Mouse (Mus musculus): ENCODE results near the gene Ptger1. TPM values are rescaled to one million over a fixed set of nuclear protein-coding genes. Genes with fewer than 3 reads are reported as not detected.

Gene Ptger1
- total RNA-seq, 1 experiment from 2014 or later = 10.8 TPM

- ATAC-seq (ENCODE audit: extremely low read depth, insufficient number of reproducible peaks, low FRiP score, poor library complexity, severe bottlenecking) = no peak
Observed at GRCm38 (mm10) chr8:83653662-83654017, 12.8 kb upstream of the Ptger1 start.

GRCm38 (mm10) chr8:83654725-83655124 is 11.8 kb upstream of the Ptger1 start:
- ATAC-seq (ENCODE audit: extremely low read depth, insufficient number of reproducible peaks, low FRiP score, poor library complexity, severe bottlenecking) = no peak

GRCm38 (mm10) chr8:83656043-83656442 is 10.4 kb upstream of the Ptger1 start:
- ATAC-seq (ENCODE audit: extremely low read depth, insufficient number of reproducible peaks, low FRiP score, poor library complexity, severe bottlenecking) = no peak

- ATAC-seq (ENCODE audit: extremely low read depth, insufficient number of reproducible peaks, low FRiP score, poor library complexity, severe bottlenecking) = no peak
Observed at GRCm38 (mm10) chr8:83656484-83657246, 9.8 kb upstream of the Ptger1 start.

- no peak for ATAC-seq (ENCODE audit: extremely low read depth, insufficient number of reproducible peaks, low FRiP score, poor library complexity, severe bottlenecking)
Observed at GRCm38 (mm10) chr8:83660545-83660944, 5.9 kb upstream of the Ptger1 start.

GRCm38 (mm10) chr8:83660995-83661680 is 5.3 kb upstream of the Ptger1 start:
- no peak for ATAC-seq (ENCODE audit: extremely low read depth, insufficient number of reproducible peaks, low FRiP score, poor library complexity, severe bottlenecking)

GRCm38 (mm10) chr8:83662421-83662826 is 4.1 kb upstream of the Ptger1 start:
- peak; percentile 80 for ATAC-seq (ENCODE audit: extremely low read depth, insufficient number of reproducible peaks, low FRiP score, poor library complexity, severe bottlenecking)

- ATAC-seq (ENCODE audit: extremely low read depth, insufficient number of reproducible peaks, low FRiP score, poor library complexity, severe bottlenecking) = no peak
Observed at GRCm38 (mm10) chr8:83664096-83664495, 2.4 kb upstream of the Ptger1 start.

GRCm38 (mm10) chr8:83664931-83665625 is 1.4 kb upstream of the Ptger1 start:
- no peak for ATAC-seq (ENCODE audit: extremely low read depth, insufficient number of reproducible peaks, low FRiP score, poor library complexity, severe bottlenecking)

GRCm38 (mm10) chr8:83666866-83667234 is 372 bp downstream of the Ptger1 start:
- ATAC-seq (ENCODE audit: extremely low read depth, insufficient number of reproducible peaks, low FRiP score, poor library complexity, severe bottlenecking) = no peak

- ATAC-seq (ENCODE audit: extremely low read depth, insufficient number of reproducible peaks, low FRiP score, poor library complexity, severe bottlenecking) = no peak
Observed at GRCm38 (mm10) chr8:83667526-83667925, 1.0 kb downstream of the Ptger1 start.

GRCm38 (mm10) chr8:83668010-83668916 is 1.8 kb downstream of the Ptger1 start:
- ATAC-seq (ENCODE audit: extremely low read depth, insufficient number of reproducible peaks, low FRiP score, poor library complexity, severe bottlenecking) = peak; percentile 21; the same call in 1 of the 2 replicates

GRCm38 (mm10) chr8:83669013-83669412 is 2.5 kb downstream of the Ptger1 start:
- no peak for ATAC-seq (ENCODE audit: extremely low read depth, insufficient number of reproducible peaks, low FRiP score, poor library complexity, severe bottlenecking)

GRCm38 (mm10) chr8:83672936-83673335 is 6.5 kb downstream of the Ptger1 start:
- ATAC-seq (ENCODE audit: extremely low read depth, insufficient number of reproducible peaks, low FRiP score, poor library complexity, severe bottlenecking) = no peak

GRCm38 (mm10) chr8:83674497-83674896 is 8.0 kb downstream of the Ptger1 start:
- ATAC-seq (ENCODE audit: extremely low read depth, insufficient number of reproducible peaks, low FRiP score, poor library complexity, severe bottlenecking) = no peak

- no peak for ATAC-seq (ENCODE audit: extremely low read depth, insufficient number of reproducible peaks, low FRiP score, poor library complexity, severe bottlenecking)
Observed at GRCm38 (mm10) chr8:83679866-83680265, 13.4 kb downstream of the Ptger1 start.

GRCm38 (mm10) chr8:83680603-83681002 is 14.1 kb downstream of the Ptger1 start:
- no peak for ATAC-seq (ENCODE audit: extremely low read depth, insufficient number of reproducible peaks, low FRiP score, poor library complexity, severe bottlenecking)

GRCm38 (mm10) chr8:83681099-83681498 is 14.6 kb downstream of the Ptger1 start:
- no peak for ATAC-seq (ENCODE audit: extremely low read depth, insufficient number of reproducible peaks, low FRiP score, poor library complexity, severe bottlenecking)

- no peak for ATAC-seq (ENCODE audit: extremely low read depth, insufficient number of reproducible peaks, low FRiP score, poor library complexity, severe bottlenecking)
Observed at GRCm38 (mm10) chr8:83684517-83684916, 18.0 kb downstream of the Ptger1 start.
